Mouse (Mus musculus): ENCODE data around the gene Apoh.

The Apoh gene

DNA sequence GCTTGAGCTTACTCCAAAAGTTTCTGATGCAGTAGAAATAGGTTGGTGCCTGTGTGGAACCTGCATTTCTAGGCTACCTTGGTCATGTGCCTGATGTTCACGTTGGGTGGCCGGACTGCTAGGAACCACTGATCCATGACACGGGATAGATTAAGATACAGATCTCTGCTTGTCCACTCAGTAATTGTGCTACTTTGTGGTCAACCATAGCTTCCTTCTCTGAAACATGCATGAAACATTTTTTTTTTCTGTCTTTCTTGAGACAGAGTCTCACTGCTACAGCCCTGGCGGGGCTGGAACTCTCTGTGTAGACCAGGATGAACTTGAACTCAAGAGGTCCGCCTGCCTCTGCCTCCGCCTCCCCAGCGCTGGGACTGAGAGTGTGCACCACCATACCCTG is 33.7 kb downstream of the Apoh start:
- ATAC-seq (ENCODE audit: insufficient number of reproducible peaks, low FRiP score, low TSS enrichment): no peak

DNA sequence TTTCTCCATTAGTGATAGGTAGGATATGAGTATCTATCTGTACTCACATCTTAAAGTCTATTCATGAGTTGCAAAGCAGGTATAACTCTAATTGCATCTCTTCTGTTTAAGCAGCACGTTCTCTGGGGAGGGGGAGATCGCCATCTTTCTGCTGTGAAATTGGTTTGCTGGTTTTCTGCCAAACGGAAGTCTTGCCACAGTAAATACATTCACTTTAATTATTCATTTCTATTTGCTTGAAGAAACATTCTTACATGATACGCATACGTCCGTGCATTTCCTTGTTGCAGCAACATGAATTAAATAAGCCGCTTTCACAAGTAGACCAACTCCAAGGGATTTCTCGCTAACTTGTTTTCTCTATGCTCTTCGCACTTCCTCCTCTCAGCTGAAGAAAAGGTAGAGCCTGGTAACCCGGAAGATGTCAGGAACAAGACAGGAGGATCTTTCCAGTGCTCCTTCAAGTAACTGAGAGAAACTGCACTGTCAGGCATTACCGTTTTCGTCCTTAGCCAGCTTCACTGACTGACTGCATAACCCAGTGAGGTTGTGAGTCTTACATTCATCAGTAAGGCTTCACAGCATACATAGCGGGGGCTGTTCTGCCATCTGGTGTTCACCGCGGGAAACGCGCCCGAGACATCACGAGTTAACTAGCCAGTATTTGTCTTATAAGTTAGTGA is 34.7 kb downstream of the Apoh start:
- peak; percentile 78 for ATAC-seq (ENCODE audit: insufficient number of reproducible peaks, low FRiP score, low TSS enrichment)

DNA sequence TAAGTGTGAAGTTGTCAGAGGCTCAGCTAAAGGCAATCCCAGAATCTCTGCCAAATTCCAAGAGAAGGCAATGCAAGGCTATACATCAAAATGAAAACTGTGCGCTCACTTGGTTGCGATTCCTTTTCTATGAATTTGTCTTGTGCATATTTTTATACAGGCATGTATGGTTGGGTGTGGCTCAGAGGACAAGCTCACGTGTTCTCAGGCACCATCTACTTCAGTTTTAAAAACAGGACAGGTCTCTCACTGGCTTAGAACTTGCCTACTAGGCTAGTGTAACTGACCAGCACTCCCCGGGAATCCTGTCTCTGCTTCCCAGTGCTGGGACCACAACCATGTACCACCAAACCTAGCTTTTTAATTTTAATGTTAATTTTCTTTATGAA is 35.2 kb downstream of the Apoh start:
- ATAC-seq (ENCODE audit: insufficient number of reproducible peaks, low FRiP score, low TSS enrichment): no peak

DNA sequence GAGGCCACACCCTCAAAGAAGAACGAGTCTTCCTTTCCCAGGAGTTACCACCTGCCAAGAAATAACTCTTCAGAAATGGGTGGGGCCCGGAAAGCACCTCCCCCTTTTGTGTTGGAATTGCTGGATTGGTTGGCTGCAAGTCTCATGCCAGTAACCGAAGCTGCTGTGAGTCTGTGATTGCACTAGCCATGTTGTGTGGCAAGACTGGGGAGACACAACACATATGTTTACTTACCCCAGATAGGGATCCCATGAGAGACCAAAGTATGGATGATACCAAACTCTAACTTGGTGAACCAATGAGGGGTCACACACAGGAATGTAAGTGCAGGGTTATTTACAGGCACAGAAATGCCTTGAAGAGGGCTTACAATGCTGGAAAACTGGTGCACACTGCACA is 39.5 kb downstream of the Apoh start:
- no peak for ATAC-seq (ENCODE audit: insufficient number of reproducible peaks, low FRiP score, low TSS enrichment)

DNA sequence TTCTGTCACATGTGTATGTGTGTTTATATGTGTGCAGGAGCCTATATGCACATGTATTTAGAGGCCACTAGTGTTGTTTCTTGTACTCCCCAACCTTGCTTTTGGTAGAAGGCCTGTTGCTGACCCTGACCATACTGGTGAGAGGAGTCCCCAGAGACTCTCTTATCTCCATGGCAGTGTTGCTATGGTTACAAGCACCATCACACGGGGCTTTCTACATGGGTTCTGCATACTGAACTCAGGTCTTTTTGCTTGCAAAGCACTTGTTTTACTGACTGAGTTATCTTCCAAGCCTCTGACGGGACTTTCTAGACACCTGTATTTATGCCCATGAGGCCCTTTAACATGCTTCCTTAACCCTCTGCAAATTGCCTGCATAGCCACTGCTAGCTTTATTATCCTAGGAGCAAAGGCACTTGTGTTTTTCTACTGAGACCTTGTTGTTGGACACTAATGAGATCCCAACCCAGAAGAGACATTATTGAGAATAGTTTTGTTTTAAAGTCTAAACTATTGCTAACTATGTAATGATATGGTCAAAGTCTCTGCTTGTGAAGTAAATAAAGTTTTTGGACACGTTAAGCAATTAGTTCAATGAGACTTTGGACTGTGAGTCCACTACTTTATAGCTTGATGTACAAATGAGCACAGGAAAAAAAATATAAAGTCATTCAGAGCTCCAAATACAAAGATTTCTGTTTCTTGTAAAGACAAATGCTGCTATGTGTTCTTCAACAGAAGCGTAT is 41.9 kb downstream of the Apoh start:
- ATAC-seq (ENCODE audit: insufficient number of reproducible peaks, low FRiP score, low TSS enrichment): no peak

DNA sequence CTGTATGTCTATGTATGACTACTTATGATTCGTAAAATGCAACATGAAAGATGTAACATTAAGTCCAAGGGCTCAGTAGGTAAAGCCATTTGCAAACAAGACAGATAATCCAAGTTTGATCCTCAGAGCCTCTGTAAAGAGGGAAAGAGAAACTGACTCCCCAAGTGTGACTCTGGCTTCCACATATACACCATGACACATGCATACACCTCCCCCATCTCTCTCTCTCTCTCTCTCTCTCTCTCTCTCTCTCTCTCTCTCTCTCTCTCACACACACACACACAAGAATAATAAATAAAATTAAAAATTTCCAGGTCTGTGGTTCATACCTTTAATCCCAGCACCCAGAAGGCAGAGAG is 42.5 kb downstream of the Apoh start:
- ATAC-seq (ENCODE audit: insufficient number of reproducible peaks, low FRiP score, low TSS enrichment): no peak

DNA sequence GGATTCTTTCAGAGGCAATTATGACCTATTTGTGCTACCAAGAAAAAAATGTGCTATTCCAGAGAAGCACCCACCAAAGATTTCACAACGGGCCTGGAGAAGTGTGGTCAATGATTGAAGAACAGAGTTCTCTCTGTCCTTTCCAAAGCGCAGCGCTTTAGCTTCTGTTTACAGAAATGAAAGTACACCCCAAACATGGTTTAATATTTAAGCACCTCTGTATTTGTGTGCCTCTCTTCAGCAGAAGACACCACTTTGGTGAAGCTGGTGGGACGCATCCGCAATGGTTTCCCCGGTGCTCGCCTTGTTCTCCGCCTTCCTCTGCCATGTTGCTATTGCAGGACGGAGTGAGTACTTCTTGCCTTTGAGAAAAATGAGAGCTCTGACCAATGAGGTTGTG is 51.9 kb downstream of the Apoh start:
- ATAC-seq (ENCODE audit: insufficient number of reproducible peaks, low FRiP score, low TSS enrichment): no peak

DNA sequence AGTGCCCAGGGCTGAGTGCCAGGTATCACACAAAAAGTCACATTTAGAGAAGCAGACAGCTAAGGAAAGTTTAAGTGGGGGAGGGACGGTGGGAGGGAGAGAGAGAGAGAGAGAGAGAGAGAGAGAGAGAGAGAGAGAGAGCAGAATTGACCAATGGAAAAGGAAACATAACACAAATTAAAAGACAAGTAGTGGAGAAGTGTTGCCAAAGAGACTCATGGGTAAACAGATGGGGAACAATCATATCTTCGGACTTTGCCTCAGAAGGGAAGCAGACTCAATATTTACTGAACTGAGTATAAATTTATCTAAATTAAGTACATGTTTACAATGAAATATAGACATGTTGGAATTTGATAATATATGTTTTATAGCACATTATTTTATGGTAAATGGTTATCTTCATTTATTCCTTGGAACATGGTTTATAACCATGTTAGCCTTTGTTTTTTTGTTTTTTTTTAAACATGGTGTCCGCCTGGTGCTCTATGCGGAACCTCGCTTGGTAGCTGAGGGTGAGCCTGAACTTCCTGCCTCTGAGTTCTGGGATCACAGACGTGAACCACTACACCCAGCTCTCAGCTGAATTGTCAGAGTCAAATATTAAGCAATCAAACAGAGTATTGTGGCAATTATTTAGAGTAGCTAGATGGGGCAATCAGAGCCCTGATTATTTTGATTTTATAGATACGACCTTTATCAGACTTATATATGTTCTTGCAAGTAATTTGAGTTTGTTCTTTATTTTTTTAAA is 53.1 kb downstream of the Apoh start:
- ATAC-seq (ENCODE audit: insufficient number of reproducible peaks, low FRiP score, low TSS enrichment): no peak

DNA sequence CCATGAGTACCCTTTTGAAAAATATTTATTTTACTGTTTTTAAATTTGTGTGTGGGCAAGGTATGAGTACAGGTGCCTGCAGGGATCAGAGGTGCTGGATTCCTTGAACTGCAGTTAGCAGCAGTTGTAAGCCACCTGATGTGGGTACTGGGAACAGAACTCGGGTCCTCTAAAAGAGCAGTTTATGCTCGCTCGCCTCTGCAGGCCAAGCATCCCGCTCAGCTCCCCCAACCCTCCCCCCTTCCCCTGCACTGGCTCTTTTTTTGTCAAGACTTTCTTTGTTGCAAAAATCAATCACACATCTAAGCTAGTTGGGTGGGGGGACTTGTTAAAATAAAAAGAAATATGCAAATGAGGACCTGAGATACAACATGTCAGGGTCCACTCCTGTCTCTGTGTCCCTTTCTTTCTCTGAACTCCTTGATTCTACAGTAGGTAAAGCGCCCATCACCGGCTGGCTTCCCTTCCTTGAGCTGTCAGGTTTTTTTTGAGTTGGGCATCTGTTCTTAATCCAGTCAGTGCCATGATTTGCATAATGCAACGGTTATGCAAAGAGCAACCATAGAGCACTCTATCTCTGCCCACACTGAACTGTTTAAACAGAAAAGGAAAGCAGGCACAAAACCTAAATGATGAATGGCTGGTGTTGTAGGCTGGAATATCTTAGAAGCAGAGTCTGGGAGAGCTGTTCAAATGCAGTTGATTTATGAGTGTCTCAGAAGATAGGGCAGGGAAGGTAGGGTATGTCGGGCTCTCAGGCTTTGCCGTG is 66.9 kb downstream of the Apoh start:
- ATAC-seq (ENCODE audit: insufficient number of reproducible peaks, low FRiP score, low TSS enrichment): no peak

DNA sequence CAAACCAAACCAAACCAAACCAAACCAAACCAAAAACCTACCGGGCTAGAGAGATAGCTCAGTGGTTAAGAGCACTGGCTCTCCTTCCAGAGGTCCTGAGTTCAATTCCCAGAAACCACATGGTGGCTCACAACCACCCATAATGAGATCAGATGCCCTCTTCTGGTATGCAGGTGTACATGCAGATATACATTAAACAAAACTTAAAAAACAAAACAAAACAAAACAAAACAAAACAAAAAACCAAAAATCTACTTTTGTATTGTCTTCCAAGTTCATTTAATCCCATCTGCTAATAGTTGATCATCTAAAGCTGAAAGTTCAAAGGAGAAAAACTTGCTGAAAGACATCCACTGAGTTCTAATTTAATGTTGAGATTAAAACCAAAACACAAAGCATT is 73.2 kb downstream of the Apoh start:
- no peak for ATAC-seq (ENCODE audit: insufficient number of reproducible peaks, low FRiP score, low TSS enrichment)

DNA sequence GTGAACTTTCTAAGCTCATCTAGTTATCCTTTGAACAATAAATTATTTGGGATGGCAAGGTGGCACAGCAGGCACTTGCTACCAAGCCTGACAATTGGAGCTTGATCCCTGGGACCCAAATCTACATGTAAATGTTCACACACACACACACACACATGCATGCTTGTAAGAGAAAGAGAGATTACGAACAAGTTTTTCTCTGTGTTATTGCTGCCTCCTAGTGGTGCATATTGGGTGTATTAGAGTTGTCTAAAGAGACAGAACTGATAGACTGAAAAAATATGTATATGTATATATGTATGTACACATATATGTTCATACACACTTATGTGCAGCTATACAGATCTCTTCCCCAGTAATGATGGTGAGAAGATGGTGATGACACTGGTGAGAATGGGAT is 75.4 kb downstream of the Apoh start:
- no peak for ATAC-seq (ENCODE audit: insufficient number of reproducible peaks, low FRiP score, low TSS enrichment)

DNA sequence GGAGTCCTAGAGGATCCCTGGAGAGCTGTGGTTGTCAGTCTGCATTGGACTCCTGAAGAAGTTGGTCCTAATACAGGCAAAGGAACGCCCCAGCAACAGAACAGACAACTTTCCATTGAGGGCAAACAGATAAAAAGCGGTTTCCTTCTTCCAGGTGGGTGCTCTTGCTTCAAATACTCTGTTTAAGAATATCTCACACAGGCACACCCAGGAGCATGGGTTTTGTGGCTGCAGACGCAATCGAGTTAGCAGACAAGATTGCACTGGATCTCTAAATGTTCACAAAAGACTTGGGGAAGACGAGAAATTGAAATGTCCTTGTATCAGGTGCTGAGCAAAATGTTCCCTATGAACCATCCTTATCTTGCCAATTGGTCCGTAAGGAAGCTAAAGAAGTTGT is 76.1 kb downstream of the Apoh start:
- no peak for ATAC-seq (ENCODE audit: insufficient number of reproducible peaks, low FRiP score, low TSS enrichment)

DNA sequence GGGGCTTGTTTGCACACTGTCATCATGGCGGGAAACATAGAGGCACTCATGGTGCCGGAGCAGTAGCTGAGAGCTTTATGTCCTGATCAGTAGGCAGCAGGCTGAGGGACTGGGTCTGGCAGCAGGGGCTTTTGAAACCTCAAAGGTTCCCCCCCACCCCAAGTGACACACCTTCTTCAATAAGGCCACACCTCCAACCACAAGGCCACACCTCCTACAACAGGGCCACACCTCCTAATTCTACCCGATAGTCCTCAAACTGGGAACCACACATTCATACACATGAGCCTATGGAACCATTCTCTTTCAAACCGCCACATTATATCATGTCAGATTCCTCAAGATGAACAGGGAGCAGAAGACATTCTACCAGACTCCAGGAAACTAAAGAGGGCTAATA is 77.6 kb downstream of the Apoh start:
- ATAC-seq (ENCODE audit: insufficient number of reproducible peaks, low FRiP score, low TSS enrichment): no peak

DNA sequence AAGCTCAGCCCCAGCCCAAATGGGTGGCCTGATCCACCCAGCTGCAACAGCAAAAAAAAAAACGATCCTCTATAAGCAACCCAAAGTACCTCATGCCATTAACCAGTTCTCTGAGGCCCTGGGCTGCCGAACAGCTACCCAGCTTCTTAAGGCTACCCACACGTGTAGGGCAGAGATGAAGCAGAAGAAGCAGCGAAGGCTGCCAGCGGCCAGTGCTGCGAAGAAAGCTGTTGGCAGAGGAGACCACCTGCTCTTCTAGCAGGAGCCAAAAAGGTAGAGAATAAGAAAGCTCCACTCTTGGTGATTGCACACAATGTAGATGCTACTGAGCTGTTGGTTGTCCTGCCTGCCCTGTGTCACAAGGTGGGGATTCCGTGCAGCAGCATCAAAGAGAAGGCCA is 80.1 kb downstream of the Apoh start:
- no peak for ATAC-seq (ENCODE audit: insufficient number of reproducible peaks, low FRiP score, low TSS enrichment)

DNA sequence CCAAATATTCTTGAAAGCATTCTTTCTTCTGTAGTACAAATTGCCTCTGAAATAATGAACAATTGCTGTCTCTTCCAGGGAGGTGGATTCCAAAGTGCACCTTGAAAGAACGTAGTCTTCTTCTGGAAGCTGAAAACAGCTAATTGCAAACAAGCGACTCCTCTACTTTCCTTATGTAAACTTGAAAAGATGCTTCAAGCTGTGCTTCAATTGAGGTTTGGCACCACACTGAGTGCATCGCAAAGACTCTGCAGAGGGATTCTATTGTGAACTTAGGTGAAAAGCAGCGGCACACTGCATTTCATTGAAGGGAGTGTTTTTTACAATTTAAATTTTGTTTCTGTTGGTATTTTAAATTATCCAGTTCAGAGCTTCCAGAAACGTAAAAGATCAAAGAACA is 81.0 kb downstream of the Apoh start:
- ATAC-seq (ENCODE audit: insufficient number of reproducible peaks, low FRiP score, low TSS enrichment): no peak

DNA sequence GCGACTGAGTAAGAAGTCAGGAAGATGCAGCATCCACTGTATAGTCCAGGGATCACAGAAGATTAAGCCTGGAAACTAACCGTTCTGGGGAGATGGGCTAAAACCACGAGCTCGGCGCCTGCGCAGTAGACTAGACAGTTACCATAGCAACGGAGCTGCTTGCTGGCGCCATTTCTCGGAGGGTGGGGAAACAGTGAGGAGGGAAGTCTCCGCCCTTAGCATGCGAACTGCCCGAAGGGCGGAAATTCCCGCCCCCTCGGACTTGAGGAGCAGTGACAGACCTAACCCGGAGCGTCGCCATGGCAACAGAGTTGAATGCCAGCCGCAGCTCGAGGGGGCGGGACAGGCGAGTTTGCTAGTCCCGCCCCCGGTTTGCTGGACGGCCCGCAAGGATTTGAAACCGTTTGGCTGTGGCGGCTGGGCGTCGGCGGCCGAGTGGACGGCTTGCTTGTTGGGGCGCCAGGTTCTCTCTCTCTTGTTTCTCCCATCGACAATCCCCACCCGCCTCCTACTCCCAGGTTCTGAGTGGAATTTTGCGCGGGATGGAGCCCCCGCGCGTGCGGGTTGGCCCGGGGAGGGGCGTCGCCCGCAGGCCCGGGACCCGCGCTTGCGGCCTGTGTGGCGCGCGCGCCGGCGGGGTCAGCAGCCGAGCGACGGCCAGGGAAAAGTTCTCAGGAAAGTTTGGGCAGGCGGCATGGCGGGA is 81.9 kb downstream of the Apoh start, which contains the start of gene Cep112:
TSS of gene Cep112 (plus strand) at position 304 of the 703 bp plus-strand sequence.
- peak; percentile 94 for ATAC-seq (ENCODE audit: insufficient number of reproducible peaks, low FRiP score, low TSS enrichment)

DNA sequence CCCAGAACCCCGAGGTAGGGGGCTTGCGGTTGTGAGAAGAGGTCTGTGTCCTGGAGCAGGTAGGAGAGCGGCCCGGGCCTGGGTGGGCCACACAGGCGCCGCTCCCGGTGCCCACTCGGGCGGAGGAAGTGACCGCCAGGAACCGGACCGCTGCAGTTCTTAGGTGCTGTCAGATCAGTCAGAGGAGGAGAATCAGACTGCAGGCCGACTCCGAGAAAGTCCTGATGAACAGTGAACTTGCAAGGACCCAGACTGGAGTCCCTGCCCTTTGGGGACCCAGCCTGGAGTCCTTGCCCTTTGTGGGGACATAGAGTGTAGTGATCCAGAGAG is 82.4 kb downstream of the Apoh start:
- ATAC-seq (ENCODE audit: insufficient number of reproducible peaks, low FRiP score, low TSS enrichment): 0 out of 2 replicates have a peak, but pooled peaks have one; percentile 22

DNA sequence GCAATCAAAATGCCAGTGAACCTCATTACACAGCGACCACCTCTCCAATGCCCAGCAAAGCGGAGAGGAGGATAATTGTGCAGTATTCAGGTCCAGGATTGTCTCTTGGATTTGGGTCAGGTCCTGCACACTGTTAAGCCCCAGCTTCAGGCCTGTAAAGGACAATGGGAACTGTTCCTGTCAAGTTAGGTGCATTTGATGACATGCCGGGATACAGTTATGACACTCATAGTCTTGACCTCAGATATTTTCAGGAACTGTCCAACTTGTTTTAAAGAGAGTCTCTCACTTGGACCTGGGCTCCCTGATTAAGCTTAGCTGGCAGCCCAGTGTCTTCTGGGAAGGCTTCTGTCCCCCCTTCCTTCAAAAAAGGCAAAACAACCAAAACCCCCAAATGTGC is 82.9 kb downstream of the Apoh start:
- ATAC-seq (ENCODE audit: insufficient number of reproducible peaks, low FRiP score, low TSS enrichment): no peak

DNA sequence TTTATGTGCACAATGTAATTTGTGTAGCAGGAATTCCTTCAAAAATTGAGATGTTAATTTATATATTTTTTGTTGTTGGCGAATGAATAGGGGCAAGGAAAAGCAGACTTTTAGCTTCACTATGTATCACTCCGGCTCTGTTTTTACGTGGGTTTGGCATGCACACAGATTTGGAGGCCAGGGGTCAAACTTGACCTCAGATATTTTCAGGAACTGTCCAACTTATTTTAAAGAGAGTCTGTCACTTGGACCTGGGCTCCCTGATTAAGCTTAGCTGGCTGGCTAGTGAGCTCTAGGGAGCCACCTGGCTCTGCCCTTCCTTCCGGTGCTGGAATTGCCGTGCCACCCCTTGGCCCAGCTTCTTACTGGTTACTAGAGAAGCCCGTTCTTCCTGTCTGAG is 84.0 kb downstream of the Apoh start:
- no peak for ATAC-seq (ENCODE audit: insufficient number of reproducible peaks, low FRiP score, low TSS enrichment)

DNA sequence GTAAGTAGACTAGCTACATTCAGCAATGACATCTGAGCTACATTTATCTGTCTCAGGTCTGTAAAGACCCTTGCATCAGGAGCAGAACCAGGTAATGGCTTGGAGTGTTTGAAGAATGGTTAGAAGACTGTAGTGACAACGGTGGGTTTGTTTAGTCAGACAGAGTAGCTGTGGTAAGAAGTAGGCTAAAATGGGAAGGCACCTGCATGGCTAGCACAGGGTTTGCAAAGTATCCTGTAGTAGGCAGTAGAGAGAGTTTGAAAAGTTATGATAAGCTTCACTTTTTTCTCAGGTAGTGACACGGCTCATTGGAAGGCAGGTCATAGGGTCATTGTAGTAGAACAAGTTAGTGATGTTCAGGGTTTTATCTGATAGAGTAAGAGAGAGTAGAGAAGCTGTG is 85.9 kb downstream of the Apoh start:
- no peak for ATAC-seq (ENCODE audit: insufficient number of reproducible peaks, low FRiP score, low TSS enrichment)

All from cerebellum, adult (tissue).